Mouse (Mus musculus) embryo, embryonic 9.5 days (tissue): ENCODE measurements around the gene Sftpa1.

Source experiments
- DNase-seq: peaks from one replicate; pipeline ENCODE4 v3.0.0-alpha.2; 2017; ENCODE audit errors: extremely low spot score

Gene Sftpa1

GRCm38 (mm10) chr14:41131540-41131939 is at the start of gene Sftpa1:
Gene Sftpa1 (plus strand): TSS chr14:41131782.
- no peak for DNase-seq

- no peak for DNase-seq
Observed at GRCm38 (mm10) chr14:41082408-41082807, 49.2 kb upstream of the Sftpa1 start.

DNA sequence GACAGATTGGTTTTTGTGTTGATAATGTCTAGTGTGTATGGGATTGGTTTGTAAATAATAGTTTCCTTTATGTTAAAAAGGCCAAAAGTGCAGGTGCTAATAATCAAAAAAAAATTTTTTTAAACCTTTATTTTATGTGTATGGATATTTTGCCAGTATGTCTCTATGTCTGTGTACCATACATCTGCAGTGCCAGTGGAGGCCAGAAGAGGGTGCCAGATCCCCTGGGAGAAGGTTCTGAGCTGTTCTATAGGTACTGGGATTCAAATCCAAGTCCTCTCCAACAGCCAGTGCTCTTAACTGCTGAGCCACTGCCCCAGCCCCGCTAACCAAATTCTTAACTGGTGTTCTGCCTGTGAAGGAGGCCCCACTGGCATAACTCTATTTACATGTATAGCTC is 44.1 kb upstream of the Sftpa1 start:
- DNase-seq, result no peak

DNA sequence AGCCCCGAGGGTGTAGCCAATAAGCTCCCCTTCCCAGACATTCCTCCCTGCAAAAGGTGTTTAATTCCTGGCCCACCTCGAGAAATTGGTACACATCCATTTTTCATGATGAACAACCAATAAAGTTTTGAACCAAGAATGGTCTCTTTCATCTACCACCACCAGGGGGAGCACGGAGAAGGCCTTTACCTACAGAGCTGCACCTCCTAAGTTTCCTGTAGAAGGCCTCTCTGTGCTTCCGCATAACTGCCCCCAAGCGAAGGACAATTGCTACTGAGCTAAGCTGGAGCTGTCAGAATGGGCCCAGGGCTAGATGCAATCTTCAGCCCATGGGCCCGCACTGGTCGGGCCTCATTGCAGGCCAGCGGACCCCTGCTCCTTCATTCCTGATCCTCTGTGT is 40.8 kb upstream of the Sftpa1 start:
- peak; percentile 21 for DNase-seq

DNA sequence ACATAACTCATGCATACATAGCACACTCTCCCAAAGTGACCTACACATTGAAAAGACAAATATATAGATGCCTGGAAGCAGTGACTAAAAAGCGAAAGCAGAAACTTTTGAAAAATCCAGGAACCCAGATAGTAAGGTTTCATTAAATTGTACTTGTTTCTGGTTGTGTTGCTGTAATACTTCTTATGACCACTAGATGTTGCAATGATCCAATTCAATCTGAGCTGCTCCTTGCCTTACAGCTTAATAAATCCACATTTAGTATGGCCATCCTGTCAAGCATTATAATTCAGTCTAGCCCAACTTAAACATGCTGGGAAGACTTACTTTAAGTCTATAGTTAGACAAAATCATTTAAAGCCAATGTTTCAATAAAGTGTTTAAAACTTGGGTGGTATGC is 37.5 kb upstream of the Sftpa1 start:
- no peak for DNase-seq

- no peak for DNase-seq
Observed at GRCm38 (mm10) chr14:41096296-41096860, 35.2 kb upstream of the Sftpa1 start.

DNA sequence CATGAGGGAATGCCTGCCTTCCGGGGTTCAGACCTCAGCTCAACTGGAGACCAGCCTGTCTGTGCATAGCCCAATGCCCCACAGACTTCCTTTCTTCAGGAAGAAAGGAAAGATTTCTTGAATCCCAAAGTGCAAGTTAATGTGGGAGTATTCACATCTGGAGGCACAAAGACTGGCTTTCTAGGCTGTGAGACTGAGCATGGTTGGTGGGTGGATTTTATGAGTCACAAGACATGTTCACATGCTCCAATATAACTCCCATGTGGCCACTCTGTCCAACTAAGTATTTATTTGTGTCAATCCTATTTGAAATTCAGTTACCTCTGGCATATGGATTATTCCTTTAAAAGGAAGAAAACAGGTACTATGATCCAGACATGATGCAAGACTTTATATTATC is 32.9 kb upstream of the Sftpa1 start:
- no peak for DNase-seq

DNA sequence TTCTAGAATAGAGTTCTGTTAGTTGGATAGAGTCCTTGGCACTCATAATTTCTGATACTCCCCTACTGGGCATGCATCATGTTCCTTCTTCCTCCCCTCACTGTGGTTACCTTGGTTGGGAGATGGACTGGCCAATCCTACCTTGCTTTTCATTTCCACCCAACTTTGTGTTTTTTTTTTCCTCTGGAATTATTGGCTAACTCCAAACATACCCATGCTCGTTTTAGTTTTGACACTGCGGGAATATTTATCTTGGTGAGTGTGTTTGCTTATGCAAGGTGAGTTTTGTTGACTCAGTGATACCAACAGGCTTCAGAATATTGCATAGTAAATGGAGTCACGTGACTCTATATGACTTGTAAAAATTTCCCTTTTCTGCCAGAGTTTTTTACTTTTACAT is 30.9 kb upstream of the Sftpa1 start:
- no peak for DNase-seq

DNA sequence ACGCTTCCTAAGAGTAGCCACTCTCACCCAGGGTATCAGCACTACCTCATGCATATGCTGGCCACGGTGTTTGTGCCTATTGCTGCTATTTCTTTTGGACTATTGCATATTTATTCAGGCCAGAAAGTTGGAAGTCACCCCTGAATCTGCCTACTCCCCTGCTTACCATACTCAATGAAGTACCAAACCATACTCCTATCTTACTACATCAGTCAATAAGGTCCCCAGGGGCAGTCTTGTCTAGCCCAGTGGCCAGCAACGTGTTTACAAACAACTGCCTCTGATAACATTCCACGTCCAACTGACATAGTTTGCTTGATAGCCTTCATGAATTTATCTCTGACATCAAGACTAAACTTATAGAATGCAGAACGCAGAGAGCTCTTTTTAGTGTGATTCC is 30.3 kb upstream of the Sftpa1 start:
- DNase-seq, result no peak

GRCm38 (mm10) chr14:41102269-41102668 is 29.3 kb upstream of the Sftpa1 start:
- DNase-seq, result no peak

- DNase-seq, result no peak
Observed at GRCm38 (mm10) chr14:41104853-41105444, 26.6 kb upstream of the Sftpa1 start, which contains the start of gene Mat1a. Gene Mat1a (plus strand): TSS chr14:41105035.

DNA sequence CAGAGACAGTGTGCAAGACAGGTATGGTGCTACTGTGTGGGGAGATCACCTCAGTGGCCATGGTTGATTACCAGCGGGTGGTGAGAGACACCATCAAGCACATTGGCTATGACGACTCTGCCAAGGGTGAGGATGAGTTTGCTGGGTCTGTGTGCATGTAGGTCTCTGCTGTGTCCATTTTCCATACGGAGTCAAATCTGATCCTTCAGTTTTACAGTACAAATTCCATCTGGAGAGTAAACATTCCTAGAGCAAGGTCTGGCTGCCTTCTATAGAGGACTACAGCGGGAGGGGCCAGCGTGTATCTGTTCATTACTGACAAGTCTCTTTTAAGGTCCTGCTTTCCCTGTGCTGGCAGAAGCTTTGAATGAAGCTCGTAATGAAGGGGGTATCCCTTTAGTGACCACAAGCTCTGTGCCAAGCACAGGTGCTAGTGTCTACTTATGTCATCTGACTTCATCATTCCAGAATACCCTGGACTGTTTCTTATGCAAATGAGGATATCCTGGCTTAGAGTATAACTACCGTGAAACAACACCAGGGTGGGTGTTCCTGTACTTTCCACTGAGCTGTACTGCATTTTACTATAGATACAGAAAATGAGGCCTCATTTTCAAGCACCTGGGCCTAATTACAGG is 20.4 kb upstream of the Sftpa1 start:
- no peak for DNase-seq

DNA sequence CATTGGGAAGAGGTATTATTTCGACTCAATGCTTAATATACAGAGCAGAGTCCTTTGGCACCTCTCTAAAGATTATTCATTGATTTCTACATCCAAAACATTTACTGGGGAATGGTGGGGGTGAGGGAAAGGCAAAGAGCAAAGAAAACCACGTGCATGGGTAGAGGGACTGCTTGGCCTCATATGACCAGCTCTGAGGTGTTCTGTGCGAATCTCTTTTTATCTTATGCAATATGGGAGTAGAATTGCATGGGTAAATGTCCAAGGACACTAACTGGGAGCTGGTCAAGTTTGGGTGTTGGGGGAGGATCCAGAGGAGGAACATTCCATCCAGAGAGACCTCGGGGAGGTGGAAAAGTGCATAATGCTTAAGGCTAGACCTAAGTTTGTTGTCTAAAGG is 18.6 kb upstream of the Sftpa1 start:
- no peak for DNase-seq

GRCm38 (mm10) chr14:41116271-41116670 is 15.3 kb upstream of the Sftpa1 start:
- DNase-seq, result no peak

DNA sequence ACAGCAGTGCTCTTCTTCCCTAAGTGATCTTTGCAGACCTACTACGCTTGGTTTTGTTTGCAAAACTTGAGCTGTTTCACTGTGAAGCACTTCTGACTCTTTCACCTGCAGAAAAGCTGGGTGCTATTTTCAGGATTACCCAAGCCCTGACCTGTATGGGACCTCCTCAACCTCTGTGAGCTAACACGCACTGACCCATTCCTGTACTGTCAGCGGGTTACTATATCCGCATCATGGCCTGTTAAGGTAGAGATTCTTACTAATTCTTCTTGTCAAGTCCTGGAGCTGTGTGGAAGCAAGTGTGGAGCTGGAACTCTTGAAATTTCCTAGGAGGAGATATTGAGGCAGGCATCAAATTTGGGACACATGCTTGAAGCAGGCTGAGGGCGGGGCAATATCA is 6.9 kb upstream of the Sftpa1 start:
- DNase-seq, result no peak

GRCm38 (mm10) chr14:41127997-41128396 is 3.6 kb upstream of the Sftpa1 start:
- peak; percentile 41 for DNase-seq

- no peak for DNase-seq
Observed at GRCm38 (mm10) chr14:41137006-41137405, 5.4 kb downstream of the Sftpa1 start.

DNA sequence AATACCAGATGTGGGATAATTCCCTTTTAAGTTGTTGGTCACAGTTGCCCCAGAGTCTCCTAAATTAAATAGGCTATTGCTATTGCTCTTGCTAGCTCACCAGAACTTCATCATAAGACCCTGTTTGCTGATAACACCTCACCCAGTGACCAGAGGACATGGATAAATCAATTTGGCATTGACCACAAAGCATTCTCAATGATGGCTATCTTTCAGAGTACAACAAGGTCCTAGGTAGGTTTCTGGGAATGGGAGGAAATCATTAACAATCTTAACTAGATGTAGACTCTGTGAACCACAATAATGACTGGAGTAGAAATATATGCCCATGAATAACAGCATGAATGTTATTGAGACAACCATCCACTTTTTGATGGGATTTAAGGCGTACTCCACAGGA is 9.1 kb downstream of the Sftpa1 start:
- DNase-seq, result no peak

DNA sequence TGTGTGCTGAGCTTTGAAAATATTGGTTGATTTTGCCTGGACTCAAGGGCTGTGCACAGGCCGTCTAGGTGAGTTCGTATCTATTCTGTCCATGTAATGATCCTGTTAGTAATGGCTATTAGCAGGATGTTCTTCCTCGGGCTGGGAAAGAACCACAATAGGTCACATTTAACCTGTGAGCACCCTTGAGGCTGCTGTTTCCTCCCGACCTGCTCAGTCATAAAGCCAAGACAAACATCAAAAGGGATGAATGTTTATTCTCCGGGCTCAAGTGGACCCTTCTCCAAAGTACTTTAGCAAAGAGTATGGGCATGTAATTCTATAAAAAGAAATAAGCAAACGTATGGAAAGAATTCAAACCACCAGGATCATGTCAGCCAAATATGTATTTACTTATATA is 14.5 kb downstream of the Sftpa1 start:
- DNase-seq, result no peak

DNA sequence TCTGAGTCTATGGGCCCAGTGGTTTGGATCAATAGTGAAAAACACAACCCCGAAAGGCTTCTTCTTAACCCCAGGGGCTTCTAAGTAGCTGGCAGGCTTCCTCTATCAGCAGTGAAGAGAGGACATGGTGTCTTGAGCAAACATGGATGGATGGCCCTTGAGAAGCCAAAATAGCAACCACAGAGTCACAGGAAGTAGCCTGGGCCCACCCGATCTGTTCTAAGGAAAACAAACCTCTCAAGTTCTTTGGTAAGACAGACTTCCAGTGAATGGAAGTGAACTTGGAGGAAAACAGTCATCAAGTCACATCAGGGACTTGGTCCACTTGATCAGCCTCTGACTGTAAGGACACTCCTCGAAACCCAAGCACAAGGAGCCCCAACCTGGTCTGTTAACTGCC is 15.3 kb downstream of the Sftpa1 start:
- no peak for DNase-seq

DNA sequence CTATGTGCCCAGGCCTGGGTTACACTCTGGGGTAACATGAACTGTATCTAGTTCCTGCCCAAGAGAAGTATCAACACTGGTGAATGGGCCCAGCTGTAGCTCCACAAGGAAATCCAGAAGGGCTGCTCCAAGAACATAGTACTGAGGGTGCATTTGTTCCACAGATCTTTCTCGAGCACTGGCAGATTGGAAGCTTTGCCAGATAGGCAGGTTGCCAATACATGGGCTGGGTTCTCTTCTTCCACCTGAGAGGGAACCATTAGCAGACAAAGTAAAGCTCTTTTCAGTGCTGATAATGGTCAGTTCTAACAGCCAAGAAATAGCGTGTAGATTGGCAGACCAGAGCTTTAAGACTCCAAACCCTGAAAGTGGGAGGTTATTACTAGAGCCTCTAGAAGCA is 15.8 kb downstream of the Sftpa1 start:
- DNase-seq, result no peak

GRCm38 (mm10) chr14:41151220-41151898 is 19.8 kb downstream of the Sftpa1 start, which contains the start of gene Mbl1:
Gene Mbl1 (plus strand): TSS chr14:41151458.
- no peak for DNase-seq

- DNase-seq, result no peak
Observed at GRCm38 (mm10) chr14:41160076-41160475, 28.5 kb downstream of the Sftpa1 start.
